Mouse (Mus musculus): Measurements from ENCODE around the gene Tigd4. TPM values are rescaled to one million over a fixed set of nuclear protein-coding genes. Genes with fewer than 3 reads are reported as not detected.

Gene Tigd4
- total and polyA plus RNA-seq, 3 experiments, result 0.08 TPM; not detected in 2

DNA sequence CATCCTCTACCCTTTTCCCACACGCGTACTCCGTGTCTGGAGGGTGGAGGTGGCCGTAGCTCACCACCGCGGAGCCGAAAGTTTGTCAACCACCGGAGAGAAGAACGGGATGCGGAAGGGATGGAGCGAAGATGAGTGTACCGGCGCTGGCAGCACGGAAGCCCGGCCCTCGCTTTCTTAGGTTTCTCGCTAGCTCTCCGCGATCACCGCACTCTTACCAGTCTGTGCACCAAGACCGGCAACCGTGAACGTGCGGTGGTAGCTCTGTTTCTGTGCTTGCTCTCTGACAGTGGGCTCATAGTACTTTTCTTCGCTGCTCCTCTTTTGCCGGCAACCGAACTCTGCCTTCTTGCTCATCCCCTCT lies 10.5 kb upstream of the Tigd4 start:
- Histone ChIP-seq H3K4me3 (peak overlapping the region; percentile 75), H3K79me2 (replicated peaks; ENCODE audit: control insufficient read depth, insufficient read depth, low read length) (no peaks in the 10 kb centered on the region), H3K4me1 (ENCODE audit: control insufficient read depth, insufficient read depth, low read length) (peaks cover 2% of the 10 kb centered on the region), H3K36me3 (ENCODE audit: control insufficient read depth, insufficient read depth, low read length) (peaks cover 8% of the 10 kb centered on the region; the same call in 1 of the 2 replicates), H3K27me3 (ENCODE audit: control insufficient read depth, insufficient read depth, low read length) (no peaks in the 10 kb centered on the region), H3K9ac (ENCODE audit: low read depth, low read length) (peak overlapping the region; percentile 73), H3K27ac (peak overlapping the region; percentile 87)
- TF ChIP-seq EP300 (IDR thresholded peaks at IDR 0.05; ENCODE audit: insufficient read depth, low read depth, low read length), result no peak
- no peak for TF ChIP-seq CTCF (IDR thresholded peaks at IDR 0.05)
- TF ChIP-seq POLR2A (IDR thresholded peaks at IDR 0.05; ENCODE audit: insufficient read depth, low read depth, low read length), result no peak
- under 1% methylated on average over 27 of the region's 27 CpGs for WGBS
- DNase-seq, result no peak
- intact Hi-C loops (cut with DNase I), result loop anchor here (10.0 kb wide), 1 partner anchor 992 kb away; the partner anchor contains the start of gene Gatb

DNA sequence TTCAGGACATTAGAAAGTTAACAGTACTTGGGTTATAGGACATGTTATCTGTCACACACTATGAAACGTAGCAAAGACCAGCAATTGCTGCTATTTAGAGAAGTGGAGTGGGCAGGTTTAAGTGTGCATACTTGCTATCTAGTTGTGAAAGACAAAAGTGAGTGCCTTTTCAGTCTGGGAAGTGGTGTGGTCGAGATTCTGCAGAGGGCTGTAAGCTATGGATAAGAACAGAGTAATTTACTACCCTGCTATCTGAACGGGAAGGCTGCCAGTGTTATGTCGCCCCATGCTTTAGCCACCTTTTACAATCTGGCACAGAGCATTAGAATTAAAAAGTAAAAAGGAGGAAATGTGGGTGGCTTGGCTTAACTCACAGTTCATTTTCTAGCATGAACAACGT lies 6.6 kb upstream of the Tigd4 start:
- H3K4me3 ChIP-seq, result no peak overlapping the region
- H3K36me3 ChIP-seq (ENCODE audit: control insufficient read depth, insufficient read depth, low read length), result no peaks in the 10 kb centered on the region
- H3K27ac ChIP-seq, result no peak overlapping the region
- H3K9ac ChIP-seq (ENCODE audit: low read depth, low read length), result no peak overlapping the region
- no peaks in the 10 kb centered on the region for H3K27me3 ChIP-seq (ENCODE audit: control insufficient read depth, insufficient read depth, low read length)
- intact Hi-C loops (cut with DNase I), result loop anchor here (10.0 kb wide), 1 partner anchor 988 kb away; the partner anchor contains the start of gene Gatb
- no peaks in the 10 kb centered on the region; the same call in 1 of the 2 replicates for H3K4me1 ChIP-seq (ENCODE audit: control insufficient read depth, insufficient read depth, low read length)
- TF ChIP-seq EP300 (IDR thresholded peaks at IDR 0.05; ENCODE audit: insufficient read depth, low read depth, low read length) (no peak), POLR2A (IDR thresholded peaks at IDR 0.05; ENCODE audit: insufficient read depth, low read depth, low read length) (no peak), CTCF (IDR thresholded peaks at IDR 0.05) (no peak)
- no peaks in the 10 kb centered on the region for H3K79me2 ChIP-seq (replicated peaks; ENCODE audit: control insufficient read depth, insufficient read depth, low read length)
- 21% methylated on average over 5 of the region's 5 CpGs for WGBS
- no peak for DNase-seq

DNA sequence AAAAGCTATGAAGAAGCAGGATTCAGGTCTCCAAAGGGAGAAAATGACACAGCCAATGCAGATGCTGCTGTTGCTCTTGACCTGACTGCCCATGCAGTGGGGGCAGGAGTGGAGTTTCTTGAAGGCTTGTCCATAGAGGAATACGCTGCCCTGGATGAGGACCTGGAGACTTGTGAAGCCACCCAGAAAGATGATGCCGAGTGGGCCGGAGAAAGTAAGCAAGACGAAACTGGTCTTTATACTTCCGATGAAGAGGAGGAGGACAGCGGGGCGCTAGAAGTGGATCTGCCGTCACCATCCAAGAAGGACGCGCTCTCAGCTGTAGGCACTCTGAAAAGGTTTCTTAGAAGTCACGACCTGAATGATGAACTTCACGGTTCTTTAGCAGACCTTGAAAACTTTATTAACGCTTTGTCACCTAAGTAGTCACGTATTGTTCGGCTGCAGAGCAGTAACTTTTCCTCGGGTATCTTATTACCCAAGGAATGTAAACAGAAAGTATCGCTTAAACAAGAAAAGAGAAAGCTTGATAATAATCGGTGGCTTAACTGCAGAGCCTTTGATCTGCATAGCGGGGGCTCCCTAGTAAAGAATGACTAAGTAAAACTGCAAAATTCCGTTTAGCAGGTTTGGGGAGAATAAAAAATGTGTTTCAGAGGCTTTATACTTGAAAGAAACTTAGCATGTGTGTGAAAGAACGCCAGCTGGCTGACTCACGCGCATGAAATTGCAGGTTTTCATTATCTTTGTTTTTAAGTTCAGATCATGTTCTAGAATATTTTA lies 1.7 kb downstream of the Tigd4 start:
- DNase-seq, result peak in 1 of 2 experiments; percentile 19
- H3K9ac ChIP-seq (ENCODE audit: low read depth, low read length), result no peak overlapping the region
- 11% methylated on average over 23 of the region's 23 CpGs for WGBS
- H3K27me3 ChIP-seq (ENCODE audit: control insufficient read depth, insufficient read depth, low read length), result no peaks in the 10 kb centered on the region
- intact Hi-C loops (cut with DNase I), result no loop called here
- no peak overlapping the region for H3K27ac ChIP-seq
- no peaks in the 10 kb centered on the region for H3K36me3 ChIP-seq (ENCODE audit: control insufficient read depth, insufficient read depth, low read length)
- no peaks in the 10 kb centered on the region for H3K79me2 ChIP-seq (replicated peaks; ENCODE audit: control insufficient read depth, insufficient read depth, low read length)
- TF ChIP-seq EP300 (IDR thresholded peaks at IDR 0.05; ENCODE audit: insufficient read depth, low read depth, low read length) (no peak), POLR2A (IDR thresholded peaks at IDR 0.05; ENCODE audit: insufficient read depth, low read depth, low read length) (no peak), CTCF (IDR thresholded peaks at IDR 0.05) (no peak)
- H3K4me3 ChIP-seq, result peak overlapping the region; percentile 41
- no peaks in the 10 kb centered on the region for H3K4me1 ChIP-seq (ENCODE audit: control insufficient read depth, insufficient read depth, low read length)

DNA sequence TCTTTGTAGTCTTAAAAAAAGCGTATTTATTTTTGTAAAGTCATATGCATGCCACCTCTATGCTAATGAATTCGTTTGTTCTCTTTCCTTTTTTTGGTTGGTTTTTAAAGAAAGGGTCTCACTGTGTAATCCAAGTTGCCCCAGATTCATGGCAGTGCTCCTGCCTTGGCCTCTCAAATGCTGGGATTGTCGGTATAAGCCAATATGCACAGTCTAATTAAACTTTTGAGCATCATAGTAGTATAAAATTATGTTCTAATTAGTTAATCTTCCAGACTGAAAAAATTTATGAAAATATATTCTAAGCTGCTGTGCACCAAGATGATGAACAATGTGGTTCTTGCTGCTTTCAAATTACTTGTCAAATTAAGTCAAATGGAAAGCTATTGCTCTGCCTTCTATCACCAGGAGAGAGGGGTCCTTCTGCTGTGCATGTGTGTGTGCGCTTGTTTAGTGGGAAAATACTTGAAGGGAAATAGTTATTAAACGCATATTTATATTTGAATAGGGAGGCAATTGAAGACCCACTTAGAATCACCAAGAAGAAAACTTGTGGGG lies 2.4 kb downstream of the Tigd4 start:
- H3K27me3 ChIP-seq (ENCODE audit: control insufficient read depth, insufficient read depth, low read length), result no peaks in the 10 kb centered on the region
- H3K36me3 ChIP-seq (ENCODE audit: control insufficient read depth, insufficient read depth, low read length), result no peaks in the 10 kb centered on the region
- H3K27ac ChIP-seq, result no peak overlapping the region
- no peaks in the 10 kb centered on the region for H3K79me2 ChIP-seq (replicated peaks; ENCODE audit: control insufficient read depth, insufficient read depth, low read length)
- no peak for DNase-seq
- no peak for TF ChIP-seq POLR2A (IDR thresholded peaks at IDR 0.05; ENCODE audit: insufficient read depth, low read depth, low read length)
- no peak for TF ChIP-seq CTCF (IDR thresholded peaks at IDR 0.05)
- no peak for TF ChIP-seq EP300 (IDR thresholded peaks at IDR 0.05; ENCODE audit: insufficient read depth, low read depth, low read length)
- H3K4me3 ChIP-seq, result no peak overlapping the region
- intact Hi-C loops (cut with DNase I), result no loop called here
- no peak overlapping the region for H3K9ac ChIP-seq (ENCODE audit: low read depth, low read length)
- WGBS, result 51% methylated on average over 5 of the region's 5 CpGs
- H3K4me1 ChIP-seq (ENCODE audit: control insufficient read depth, insufficient read depth, low read length), result no peaks in the 10 kb centered on the region

DNA sequence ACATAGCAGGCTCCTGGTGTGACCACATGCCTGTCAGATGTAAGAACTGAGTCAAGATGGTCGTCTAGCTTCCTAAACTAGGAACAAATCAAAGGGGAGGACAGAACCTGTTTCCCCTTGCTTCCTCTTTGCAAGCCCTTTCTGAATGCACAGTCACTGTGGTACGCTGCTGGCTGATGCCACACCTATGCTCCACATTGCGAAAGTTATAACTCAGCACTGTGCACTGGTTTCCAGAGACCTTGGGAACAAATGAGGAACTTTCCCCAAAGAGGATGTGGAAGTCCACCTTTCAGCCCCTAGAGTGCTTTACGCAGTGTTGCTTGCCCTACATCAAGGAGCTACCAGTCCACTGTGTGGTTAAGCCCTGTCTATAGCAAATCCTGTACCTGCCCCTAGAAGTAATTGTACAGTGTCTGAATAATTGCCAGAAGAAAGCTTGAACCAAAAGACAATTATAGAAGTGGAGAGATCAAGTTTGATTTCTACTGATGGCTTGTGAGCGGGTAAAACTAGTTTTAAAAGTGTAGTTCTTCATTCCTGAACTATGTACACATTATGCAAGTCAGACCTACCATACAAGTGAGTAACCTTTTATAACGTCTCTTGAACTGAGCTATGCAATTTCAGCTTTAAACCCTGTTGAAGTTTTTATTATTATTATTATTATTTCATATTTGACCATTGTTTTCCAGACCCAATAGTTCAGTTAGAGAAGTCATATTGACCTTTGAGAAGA lies 4.8 kb downstream of the Tigd4 start:
- H3K4me1 ChIP-seq (ENCODE audit: control insufficient read depth, insufficient read depth, low read length), result no peaks in the 10 kb centered on the region
- no peaks in the 10 kb centered on the region for H3K27me3 ChIP-seq (ENCODE audit: control insufficient read depth, insufficient read depth, low read length)
- H3K4me3 ChIP-seq, result no peak overlapping the region
- no peak for DNase-seq
- TF ChIP-seq EP300 (IDR thresholded peaks at IDR 0.05; ENCODE audit: insufficient read depth, low read depth, low read length) (no peak), POLR2A (IDR thresholded peaks at IDR 0.05; ENCODE audit: insufficient read depth, low read depth, low read length) (no peak), CTCF (IDR thresholded peaks at IDR 0.05) (no peak)
- H3K9ac ChIP-seq (ENCODE audit: low read depth, low read length), result no peak overlapping the region
- 81% methylated on average over 6 of the region's 6 CpGs for WGBS
- no peak overlapping the region for H3K27ac ChIP-seq
- intact Hi-C loops (cut with DNase I), result no loop called here
- no peaks in the 10 kb centered on the region for H3K36me3 ChIP-seq (ENCODE audit: control insufficient read depth, insufficient read depth, low read length)
- H3K79me2 ChIP-seq (replicated peaks; ENCODE audit: control insufficient read depth, insufficient read depth, low read length), result no peaks in the 10 kb centered on the region

All from heart, adult 2 months (tissue).